Mouse (Mus musculus) liver, embryonic 13.5 days (tissue): ENCODE data around the gene Stx1a. TPM values are rescaled to one million over a fixed set of nuclear protein-coding genes. Genes with fewer than 3 reads are reported as not detected.
A peak's percentile ranks its signal among the peaks of the same experiment; 100 is the strongest.
"Not testable (repeated sequence)": the region's sequence is repeated elsewhere in the genome, so short reads cannot be mapped to it uniquely, and the experiment has no call there.

ENCODE experiments used
- ATAC-seq: fragments of 200-750 bp; cut with Nextera tagmentation; 2 replicates; pipeline ENCODE4 v1.8.0; 2017; ENCODE audit warnings: low read depth, mild to moderate bottlenecking, moderate number of reproducible peaks, moderate library complexity
- DNase-seq: peaks from one replicate; pipeline ENCODE4 v3.0.0; 2022
- H3K27ac ChIP-seq: fragments of 300-500 bp; sonication (generic); 2 replicates; pipeline ENCODE4 v1.5.1; 2015; ENCODE audit warnings: moderate library complexity, mild to moderate bottlenecking, inconsistent platforms
- H3K27me3 ChIP-seq: fragments of 300-500 bp; sonication (generic); 2 replicates; pipeline ENCODE4 v1.6.1; 2015; ENCODE audit warnings: mild to moderate bottlenecking, inconsistent platforms
- H3K36me3 ChIP-seq: fragments of 300-500 bp; sonication (generic); 2 replicates; pipeline ENCODE4 v1.6.1; 2015; ENCODE audit warnings: mild to moderate bottlenecking, inconsistent platforms
- H3K4me1 ChIP-seq: fragments of 300-500 bp; sonication (generic); replicated peaks from 2 replicates; pipeline ENCODE4 v1.6.1; 2015; ENCODE audit warnings: inconsistent platforms
- H3K4me2 ChIP-seq: fragments of 300-500 bp; sonication (generic); 2 replicates; pipeline ENCODE4 v1.6.1; 2015; ENCODE audit warnings: inconsistent platforms, mild to moderate bottlenecking, moderate library complexity
- H3K4me3 ChIP-seq: fragments of 300-500 bp; sonication (generic); replicated peaks from 2 replicates; pipeline ENCODE4 v1.5.1; 2015; ENCODE audit warnings: mild to moderate bottlenecking, inconsistent platforms
- H3K9ac ChIP-seq: fragments of 300-500 bp; sonication (generic); 2 replicates; pipeline ENCODE4 v1.6.1; 2015; ENCODE audit warnings: mild to moderate bottlenecking, inconsistent platforms
- H3K9me3 ChIP-seq: fragments of 300-500 bp; sonication (generic); replicated peaks from 2 replicates; pipeline ENCODE4 v1.6.1; 2016; ENCODE audit warnings: inconsistent platforms
- WGBS: fragments of 180-500 bp; shearing (Covaris S2); methylation state at CpG from one replicate; pipeline ENCODE4 v1.1.7; 2015; ENCODE audit not compliant: insufficient replicate concordance; 5-methylcytosine and 5-hydroxymethylcytosine counted together
- polyA plus RNA-seq: library from polyadenylated mRNA; unstranded; fragments of >200 nt; fragmentation: Nextera tagmentation; extraction: Ambion mirVana; gene quantifications from 2 replicates; pipeline ENCODE4 v1.2.1, GENCODE M21; 2015

The Stx1a gene
- polyA plus RNA-seq, 1 experiment from 2014 or later, result 1.5 TPM

GRCm38 (mm10) chr5:135042105-135042788, 19.0 kb downstream of the Stx1a start:
- DNase-seq (peak; percentile 38), ATAC-seq (peak; percentile 70)
- no peak overlapping the region for H3K27ac ChIP-seq
- no peaks in the 10 kb centered on the region for H3K27me3 ChIP-seq
- H3K4me2 ChIP-seq, result peak overlapping the region; percentile 62
- WGBS, result 36% methylated on average over 21 of the region's 21 CpGs
- H3K4me1 ChIP-seq, result peaks cover 43% of the 10 kb centered on the region
- H3K9ac ChIP-seq, result peak overlapping the region; percentile 36; the same call in 1 of the 2 replicates
- peak overlapping the region; percentile 38 for H3K4me3 ChIP-seq
- no peaks in the 10 kb centered on the region for H3K9me3 ChIP-seq
- H3K36me3 ChIP-seq, result peaks cover 6% of the 10 kb centered on the region; the same call in 1 of the 2 replicates

DNA sequence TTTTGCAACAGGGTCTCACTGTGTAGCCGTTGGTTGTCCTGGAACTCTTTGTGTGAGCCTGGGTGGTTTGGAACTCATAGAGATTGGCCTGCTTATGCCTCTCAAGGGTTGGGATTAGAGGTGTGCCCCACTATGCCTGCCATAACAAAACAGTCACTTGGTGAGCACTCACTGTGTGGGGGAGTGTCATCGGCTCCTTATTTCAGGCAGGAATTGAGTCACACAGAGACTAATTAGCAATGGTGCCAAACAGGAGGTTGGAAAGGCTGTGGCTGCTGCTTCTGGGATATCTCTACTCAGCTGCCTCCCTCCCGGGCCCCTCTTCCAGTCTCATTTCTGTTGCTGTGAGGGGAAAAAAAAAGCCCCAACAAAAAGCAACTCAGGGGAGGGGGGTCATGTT, 21.3 kb downstream of the Stx1a start:
- ATAC-seq (no peak), DNase-seq (no peak)
- Histone ChIP-seq H3K27ac (no peak overlapping the region), H3K4me3 (no peak overlapping the region), H3K36me3 (peaks cover 15% of the 10 kb centered on the region), H3K9me3 (no peaks in the 10 kb centered on the region), H3K4me2 (no peak overlapping the region), H3K27me3 (no peaks in the 10 kb centered on the region), H3K9ac (no peak overlapping the region), H3K4me1 (peaks cover 35% of the 10 kb centered on the region)
- WGBS, result 78% methylated on average over 3 of the region's 3 CpGs

- Histone ChIP-seq H3K9ac (no peak overlapping the region), H3K27me3 (no peaks in the 10 kb centered on the region), H3K4me1 (no peaks in the 10 kb centered on the region), H3K27ac (no peak overlapping the region), H3K9me3 (no peaks in the 10 kb centered on the region), H3K4me2 (no peak overlapping the region), H3K4me3 (no peak overlapping the region), H3K36me3 (peaks cover 31% of the 10 kb centered on the region)
- 73% methylated on average over 5 of the region's 5 CpGs for WGBS
- DNase-seq, result no peak
- no peak for ATAC-seq
These were observed 25.3 kb downstream of the Stx1a start for GRCm38 (mm10) chr5:135048539-135048938.

DNA sequence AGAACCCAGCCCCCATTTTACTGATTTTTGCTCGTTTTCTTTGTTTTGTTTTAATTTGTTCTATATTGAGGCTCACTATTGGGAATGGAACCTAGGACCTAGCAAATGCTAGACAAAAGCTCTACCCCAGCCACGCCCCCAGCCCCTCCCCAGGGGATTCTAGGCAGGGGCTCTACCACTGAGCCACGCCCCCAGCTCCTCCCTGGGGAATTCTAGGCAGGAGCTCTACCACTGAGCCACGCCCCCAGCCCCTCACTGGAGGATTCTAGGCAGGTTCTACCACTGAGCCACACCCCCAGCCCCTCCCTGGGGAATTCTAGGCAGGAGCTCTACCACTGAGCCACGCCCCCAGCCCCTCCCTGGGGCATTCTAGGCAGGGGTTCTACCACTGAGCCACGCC, 26.0 kb downstream of the Stx1a start:
- H3K9me3 ChIP-seq, H3K4me1 ChIP-seq, H3K9ac ChIP-seq, DNase-seq, ATAC-seq, H3K4me2 ChIP-seq, H3K27ac ChIP-seq, H3K4me3 ChIP-seq, H3K27me3 ChIP-seq: not testable (repeated sequence)
- peaks cover 39% of the 10 kb centered on the region for H3K36me3 ChIP-seq
- WGBS, result 71% methylated on average over 6 of the region's 6 CpGs

DNA sequence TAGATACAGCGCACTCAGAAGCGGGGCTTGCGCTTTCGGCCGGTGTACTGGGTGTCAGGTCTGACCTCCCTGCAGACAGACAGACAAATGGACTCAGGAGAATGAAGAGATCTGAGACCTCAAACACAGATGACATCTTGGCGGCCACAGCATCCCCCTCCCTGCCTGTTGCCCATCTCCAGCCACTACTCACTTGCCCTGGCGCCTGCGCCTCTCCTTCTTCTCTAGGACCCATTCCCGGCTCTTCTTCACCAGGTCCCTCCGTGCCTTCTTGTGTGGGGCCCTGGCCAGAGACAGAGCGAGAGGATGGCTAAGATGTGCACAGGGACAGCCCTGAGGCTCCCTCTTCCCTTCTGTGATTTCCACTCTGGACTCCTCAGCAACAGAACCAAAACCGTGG, 30.1 kb downstream of the Stx1a start:
- DNase-seq, result no peak
- H3K9ac ChIP-seq, result no peak overlapping the region
- ATAC-seq, result no peak
- H3K27ac ChIP-seq, result no peak overlapping the region
- no peaks in the 10 kb centered on the region for H3K9me3 ChIP-seq
- H3K4me1 ChIP-seq, result no peaks in the 10 kb centered on the region
- peaks cover 70% of the 10 kb centered on the region for H3K36me3 ChIP-seq
- no peak overlapping the region for H3K4me2 ChIP-seq
- H3K27me3 ChIP-seq, result no peaks in the 10 kb centered on the region
- no peak overlapping the region for H3K4me3 ChIP-seq
- WGBS, result 81% methylated on average over 12 of the region's 12 CpGs

GRCm38 (mm10) chr5:135063629-135064381, 40.5 kb downstream of the Stx1a start, which contains the start of gene Dnajc30:
TSS of gene Dnajc30 (plus strand) at chr5:135064202.
- peaks cover 51% of the 10 kb centered on the region for H3K36me3 ChIP-seq
- H3K4me2 ChIP-seq, result peak within 1 kb of the TSS; percentile 95
- under 1% methylated on average over 52 of the region's 52 CpGs for WGBS
- DNase-seq (peak; percentile 95), ATAC-seq (peak; percentile 95)
- peaks cover 28% of the 10 kb centered on the region for H3K4me1 ChIP-seq
- peak within 1 kb of the TSS; percentile 88 for H3K9ac ChIP-seq
- peak within 1 kb of the TSS; percentile 70 for H3K27ac ChIP-seq
- H3K4me3 ChIP-seq, result peak within 1 kb of the TSS; percentile 92
- H3K27me3 ChIP-seq, result no peaks in the 10 kb centered on the region
- H3K9me3 ChIP-seq, result no peaks in the 10 kb centered on the region

DNA sequence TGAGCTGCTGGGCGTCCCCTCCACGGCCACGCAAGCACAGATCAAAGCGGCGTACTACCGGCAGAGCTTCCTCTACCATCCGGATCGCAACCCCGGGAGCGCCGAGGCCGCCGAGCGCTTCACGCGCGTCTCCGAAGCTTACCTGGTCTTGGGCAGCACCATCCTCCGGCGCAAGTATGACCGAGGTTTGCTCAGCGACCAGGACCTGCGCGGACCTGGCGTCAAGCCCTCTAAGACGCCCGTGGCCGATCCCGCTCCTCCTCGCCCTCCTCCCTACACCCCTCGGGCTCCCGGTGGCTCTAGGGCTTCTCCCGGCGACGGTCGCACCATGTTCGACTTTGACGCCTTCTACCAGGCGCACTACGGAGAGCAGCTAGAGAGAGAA, 41.1 kb downstream of the Stx1a start:
- H3K27me3 ChIP-seq, result no peaks in the 10 kb centered on the region
- peak overlapping the region; percentile 95 for H3K4me2 ChIP-seq
- peak overlapping the region; percentile 92 for H3K4me3 ChIP-seq
- peaks cover 28% of the 10 kb centered on the region for H3K4me1 ChIP-seq
- H3K36me3 ChIP-seq, result peaks cover 46% of the 10 kb centered on the region
- H3K9me3 ChIP-seq, result no peaks in the 10 kb centered on the region
- H3K9ac ChIP-seq, result peak overlapping the region; percentile 88
- DNase-seq (no peak), ATAC-seq (peak; percentile 72)
- WGBS, result under 1% methylated on average over 40 of the region's 40 CpGs
- peak overlapping the region; percentile 70 for H3K27ac ChIP-seq

GRCm38 (mm10) chr5:135064909-135065446, 41.7 kb downstream of the Stx1a start, which contains the start of gene Bud23:
TSS of gene Bud23 (minus strand) at chr5:135064959.
- H3K4me1 ChIP-seq, result peaks cover 29% of the 10 kb centered on the region
- DNase-seq, ATAC-seq, H3K9me3 ChIP-seq, H3K27me3 ChIP-seq: not testable (repeated sequence)
- 59% methylated on average over 9 of the region's 9 CpGs for WGBS
- peak within 1 kb of the TSS; percentile 88 for H3K9ac ChIP-seq
- H3K27ac ChIP-seq, result peak within 1 kb of the TSS; percentile 70
- peak within 1 kb of the TSS; percentile 92 for H3K4me3 ChIP-seq
- peaks cover 39% of the 10 kb centered on the region for H3K36me3 ChIP-seq
- peak within 1 kb of the TSS; percentile 95 for H3K4me2 ChIP-seq

- H3K9ac ChIP-seq, result no peak overlapping the region
- H3K4me2 ChIP-seq, result peak overlapping the region; percentile 95; the same call in 1 of the 2 replicates
- no peak for ATAC-seq
- H3K4me1 ChIP-seq, result peaks cover 40% of the 10 kb centered on the region
- H3K36me3 ChIP-seq, result peaks cover 29% of the 10 kb centered on the region
- no peak for DNase-seq
- no peak overlapping the region for H3K27ac ChIP-seq
- no peak overlapping the region for H3K4me3 ChIP-seq
- 80% methylated on average over 3 of the region's 3 CpGs for WGBS
- no peaks in the 10 kb centered on the region for H3K9me3 ChIP-seq
- no peaks in the 10 kb centered on the region for H3K27me3 ChIP-seq
These were observed 42.7 kb downstream of the Stx1a start for GRCm38 (mm10) chr5:135066008-135066407.

DNA sequence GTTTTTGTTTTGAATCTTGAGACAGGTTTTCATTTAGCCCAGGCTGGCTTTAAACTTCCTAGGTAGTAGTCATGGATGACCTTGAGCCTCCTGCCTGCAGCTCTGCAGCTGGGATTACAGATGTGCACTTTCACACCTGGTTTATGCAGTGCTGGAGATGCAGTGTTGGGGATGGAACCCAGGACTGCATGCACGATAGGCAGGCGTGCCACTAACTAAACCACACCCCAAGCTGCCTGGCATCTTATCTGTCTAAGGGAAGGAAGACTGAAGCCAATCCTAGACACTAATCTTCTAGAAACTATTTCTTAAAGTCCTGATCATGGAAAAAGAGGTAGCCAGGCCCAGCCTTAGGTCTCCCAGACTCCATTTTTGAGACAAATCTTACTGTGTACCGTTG, 47.2 kb downstream of the Stx1a start:
- Histone ChIP-seq H3K4me3 (no peak overlapping the region), H3K4me2 (no peak overlapping the region), H3K27me3 (0 out of 2 replicates have a peak, but pooled peaks cover 4% of the 10 kb centered on the region), H3K9ac (no peak overlapping the region; the same call in 1 of the 2 replicates), H3K36me3 (peaks cover 21% of the 10 kb centered on the region; the same call in 1 of the 2 replicates), H3K27ac (no peak overlapping the region), H3K9me3 (no peaks in the 10 kb centered on the region), H3K4me1 (peaks cover 29% of the 10 kb centered on the region)
- 49% methylated on average over 3 of the region's 3 CpGs for WGBS
- ATAC-seq (peak; percentile 67), DNase-seq (peak; percentile 29)

GRCm38 (mm10) chr5:135072061-135072460, 48.8 kb downstream of the Stx1a start:
- Histone ChIP-seq H3K27ac (no peak overlapping the region), H3K9ac (no peak overlapping the region), H3K4me1 (peaks cover 23% of the 10 kb centered on the region), H3K4me2 (no peak overlapping the region), H3K4me3 (no peak overlapping the region), H3K36me3 (peaks cover 10% of the 10 kb centered on the region; the same call in 1 of the 2 replicates), H3K9me3 (no peaks in the 10 kb centered on the region), H3K27me3 (0 out of 2 replicates have a peak, but pooled peaks cover 4% of the 10 kb centered on the region)
- WGBS, result 69% methylated on average over 2 of the region's 2 CpGs
- DNase-seq, result no peak
- no peak for ATAC-seq
